Mouse (Mus musculus): ENCODE data around the gene Fam135a. TPM values are rescaled to one million over a fixed set of nuclear protein-coding genes. Genes with fewer than 3 reads are reported as not detected.
"Not testable (repeated sequence)": the region's sequence is repeated elsewhere in the genome, so short reads cannot be mapped to it uniquely, and the experiment has no call there.

Fam135a gene
- polyA plus RNA-seq, 1 experiment from 2014 or later, result 32.1 TPM

DNA sequence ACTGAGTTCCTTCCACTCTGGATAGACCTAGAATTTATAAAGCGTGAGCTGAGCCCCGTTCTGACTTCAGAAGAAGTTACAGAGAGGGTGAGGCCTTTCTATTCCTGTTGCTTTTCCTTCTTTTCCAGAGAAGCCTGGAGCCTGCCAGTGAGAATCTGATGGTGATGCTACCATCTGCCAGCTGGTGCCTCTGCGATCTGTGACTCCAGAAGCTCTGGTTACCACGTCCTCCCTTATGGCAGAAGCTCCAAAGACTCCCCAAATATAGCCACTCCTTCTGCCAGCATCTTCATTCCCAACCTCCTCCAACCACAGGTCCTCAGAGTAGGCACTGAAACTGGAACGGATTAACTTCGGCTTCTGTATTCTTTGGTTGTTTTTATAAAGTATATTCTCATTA lies 121.9 kb downstream of the Fam135a start:
- H3K4me3 ChIP-seq, result no peak overlapping the region
- no peaks in the 10 kb centered on the region for H3K36me3 ChIP-seq
- no peak overlapping the region for H3K27ac ChIP-seq
- H3K9me3 ChIP-seq, result no peaks in the 10 kb centered on the region
- DNase-seq (ENCODE audit: low spot score), result no peak
- 69% methylated on average over 6 of the region's 6 CpGs for WGBS
- H3K27me3 ChIP-seq (ENCODE audit: insufficient read depth, poor library complexity, severe bottlenecking), result no peaks in the 10 kb centered on the region
- no peaks in the 10 kb centered on the region for H3K4me1 ChIP-seq

DNA sequence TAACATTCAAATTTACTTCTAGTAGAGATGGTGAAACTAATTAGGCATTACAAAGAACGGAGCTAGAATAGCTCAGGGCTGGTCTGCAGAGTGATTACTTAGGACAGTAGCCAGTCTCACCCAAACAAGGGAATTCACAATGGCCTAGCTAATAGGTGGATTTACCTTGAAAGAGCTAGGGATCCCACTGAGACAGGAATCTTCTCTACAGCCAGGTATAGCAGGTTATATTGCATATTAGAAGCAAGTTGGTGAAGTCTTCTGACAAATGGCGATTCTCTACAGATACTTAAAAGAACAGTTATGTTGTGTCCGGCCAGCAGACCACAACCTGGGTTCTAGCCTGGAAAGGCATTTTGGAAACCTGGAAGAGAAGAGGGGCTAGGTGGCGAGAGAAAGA lies 129.0 kb downstream of the Fam135a start:
- not testable (repeated sequence) for DNase-seq (ENCODE audit: low spot score); H3K4me1 ChIP-seq; H3K27me3 ChIP-seq (ENCODE audit: insufficient read depth, poor library complexity, severe bottlenecking); H3K36me3 ChIP-seq; H3K9me3 ChIP-seq; H3K4me3 ChIP-seq; H3K27ac ChIP-seq
- 87% methylated on average over 4 of the region's 4 CpGs for WGBS

DNA sequence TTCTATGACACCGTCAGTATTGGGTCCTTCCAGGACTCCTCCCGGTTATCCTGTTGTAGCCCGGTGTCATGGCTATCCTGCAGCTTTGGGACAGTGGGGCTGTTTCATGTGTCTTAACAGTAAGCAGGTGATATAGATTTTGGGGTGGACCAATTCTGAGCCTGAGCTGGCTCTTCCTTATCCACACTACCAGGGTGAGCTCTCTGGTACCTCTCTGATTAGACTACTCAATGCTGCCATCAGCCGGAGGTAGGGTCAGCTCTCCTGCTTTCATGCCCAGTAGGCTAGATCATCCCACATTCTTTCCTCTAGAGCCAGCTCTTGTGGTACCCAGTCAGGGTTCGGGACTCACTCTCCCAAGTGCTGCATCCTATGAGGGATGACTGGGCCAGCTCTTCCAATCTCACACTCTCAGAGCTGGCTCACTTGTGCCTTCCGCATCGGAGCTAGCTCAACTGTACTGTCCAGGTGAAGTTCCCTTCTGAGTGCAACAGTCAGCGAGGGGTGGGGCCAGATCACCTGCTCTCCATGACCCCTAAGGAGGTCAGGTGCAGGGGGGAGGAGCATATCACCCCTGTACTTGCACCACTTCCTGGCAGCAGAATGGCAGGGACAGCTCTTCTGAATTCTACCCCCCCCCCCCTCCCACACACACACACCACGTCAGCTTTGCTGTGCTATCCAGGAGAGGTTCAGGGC lies 132.0 kb downstream of the Fam135a start:
- no peaks in the 10 kb centered on the region for H3K36me3 ChIP-seq
- DNase-seq (ENCODE audit: low spot score), result no peak
- H3K27me3 ChIP-seq (ENCODE audit: insufficient read depth, poor library complexity, severe bottlenecking), result no peaks in the 10 kb centered on the region
- no peak overlapping the region for H3K4me3 ChIP-seq
- no peaks in the 10 kb centered on the region for H3K9me3 ChIP-seq
- 82% methylated on average over 9 of the region's 9 CpGs for WGBS
- H3K4me1 ChIP-seq, result 0 out of 2 replicates have a peak, but pooled peaks cover 3% of the 10 kb centered on the region
- H3K27ac ChIP-seq, result no peak overlapping the region

DNA sequence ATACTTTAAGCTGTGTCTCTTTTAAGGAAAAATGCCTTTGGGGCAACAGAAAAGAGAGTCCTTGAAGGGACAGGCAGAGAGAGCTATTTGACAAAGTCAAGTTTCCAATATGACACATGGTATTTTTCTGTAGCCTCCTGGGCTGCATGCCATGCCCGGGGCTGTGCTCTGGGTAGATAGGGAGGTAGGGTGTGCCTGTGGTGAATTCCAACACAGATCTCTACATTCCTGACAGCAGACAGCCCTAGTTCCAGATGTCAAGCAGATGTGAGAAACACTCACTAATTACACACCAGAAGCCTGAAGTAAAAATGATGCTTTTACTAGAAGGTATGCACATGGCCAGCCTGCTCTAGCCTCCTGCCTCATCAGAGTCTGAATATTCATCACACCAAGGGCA lies 133.9 kb downstream of the Fam135a start:
- DNase-seq (ENCODE audit: low spot score), result no peak
- WGBS, result 26% methylated on average over 1 of the region's 1 CpGs
- H3K27me3 ChIP-seq (ENCODE audit: insufficient read depth, poor library complexity, severe bottlenecking), result no peaks in the 10 kb centered on the region
- H3K36me3 ChIP-seq, result no peaks in the 10 kb centered on the region
- H3K9me3 ChIP-seq, result no peaks in the 10 kb centered on the region
- H3K4me1 ChIP-seq, result 0 out of 2 replicates have a peak, but pooled peaks cover 3% of the 10 kb centered on the region
- H3K4me3 ChIP-seq, result no peak overlapping the region
- H3K27ac ChIP-seq, result no peak overlapping the region

Other genes with a start within 250 kb of the Fam135a start
- 40.7 and 42.2 TPM in 2 replicates for gene Smap1, start 178.0 kb downstream of the Fam135a start, polyA plus RNA-seq (2016; fragmentation: Nextera tagmentation; extraction: Ambion mirVana)
- gene Sdhaf4, start 94.7 kb downstream of the Fam135a start, polyA plus RNA-seq (2016; fragmentation: Nextera tagmentation; extraction: Ambion mirVana), result 79.6 and 84.0 TPM in 2 replicates
- 19.4 and 48.7 TPM in 2 replicates for gene Col9a1, start 77.3 kb upstream of the Fam135a start, polyA plus RNA-seq (2016; fragmentation: Nextera tagmentation; extraction: Ambion mirVana)

Measured in heart, embryonic 10.5 days (tissue).